Mouse (Mus musculus) neural tube, embryonic 15.5 days (tissue): ENCODE measurements around the gene Hist1h4d. TPM values are rescaled to one million over a fixed set of nuclear protein-coding genes. Genes with fewer than 3 reads are reported as not detected.

Experiments used
- ATAC-seq: fragments of 200-750 bp; cut with Nextera tagmentation; 2 replicates; pipeline ENCODE4 v1.8.0; 2017; ENCODE audit warnings: mild to moderate bottlenecking, moderate TSS enrichment, moderate library complexity; ENCODE audit not compliant: low FRiP score
- H3K27ac ChIP-seq: fragments of 300-500 bp; sonication (generic); replicated peaks from 2 replicates; pipeline ENCODE4 v1.5.1; 2015; ENCODE audit warnings: mild to moderate bottlenecking, inconsistent platforms
- H3K27me3 ChIP-seq: fragments of 300-500 bp; sonication (generic); replicated peaks from 2 replicates; pipeline ENCODE4 v1.6.1; 2015; ENCODE audit warnings: inconsistent platforms
- H3K36me3 ChIP-seq: fragments of 300-500 bp; sonication (generic); 2 replicates; pipeline ENCODE4 v1.6.1; 2015; ENCODE audit warnings: inconsistent platforms
- H3K4me1 ChIP-seq: fragments of 300-500 bp; sonication (generic); 2 replicates; pipeline ENCODE4 v1.6.1; 2015; ENCODE audit warnings: inconsistent platforms
- H3K4me2 ChIP-seq: fragments of 300-500 bp; sonication (generic); 2 replicates; pipeline ENCODE4 v1.6.1; 2015; ENCODE audit warnings: inconsistent platforms, mild to moderate bottlenecking, moderate library complexity
- H3K4me3 ChIP-seq: fragments of 300-500 bp; sonication (generic); replicated peaks from 2 replicates; pipeline ENCODE4 v1.5.1; 2015; ENCODE audit warnings: mild to moderate bottlenecking, inconsistent platforms
- H3K9ac ChIP-seq: fragments of 300-500 bp; sonication (generic); replicated peaks from 2 replicates; pipeline ENCODE4 v1.6.1; 2015; ENCODE audit warnings: mild to moderate bottlenecking, inconsistent platforms
- H3K9me3 ChIP-seq: fragments of 300-500 bp; sonication (generic); replicated peaks from 2 replicates; pipeline ENCODE4 v1.6.1; 2016; ENCODE audit warnings: inconsistent platforms
- WGBS: fragments of 180-500 bp; shearing (Covaris S2); methylation state at CpG from one replicate; pipeline ENCODE4 v1.1.7; 2015; ENCODE audit warnings: mixed read lengths; 5-methylcytosine and 5-hydroxymethylcytosine counted together
- polyA plus RNA-seq: library from polyadenylated mRNA; unstranded; fragments of >200 nt; fragmentation: Nextera tagmentation; extraction: Ambion mirVana; gene quantifications from 2 replicates; pipeline ENCODE4 v1.2.1, GENCODE M21; 2015

Hist1h4d gene
- polyA plus RNA-seq, 1 experiment from 2014 or later: 31.8 TPM

GRCm38 (mm10) chr13:23592614-23593013, 11.2 kb downstream of the Hist1h4d start:
- no peak for ATAC-seq
- Histone ChIP-seq H3K4me3 (no peak overlapping the region), H3K4me1 (no peaks in the 10 kb centered on the region), H3K9me3 (no peaks in the 10 kb centered on the region), H3K36me3 (no peaks in the 10 kb centered on the region), H3K9ac (no peak overlapping the region), H3K27me3 (no peaks in the 10 kb centered on the region), H3K27ac (no peak overlapping the region), H3K4me2 (no peak overlapping the region)
- WGBS: 92% methylated on average over 7 of the region's 7 CpGs

GRCm38 (mm10) chr13:23593051-23593770, 11.8 kb downstream of the Hist1h4d start:
- H3K4me1 ChIP-seq: no peaks in the 10 kb centered on the region
- H3K4me3 ChIP-seq: no peak overlapping the region
- no peaks in the 10 kb centered on the region for H3K36me3 ChIP-seq
- H3K4me2 ChIP-seq: no peak overlapping the region
- ATAC-seq: no peak
- WGBS: 90% methylated on average over 5 of the region's 5 CpGs
- H3K27ac ChIP-seq: no peak overlapping the region
- H3K9ac ChIP-seq: no peak overlapping the region
- no peaks in the 10 kb centered on the region for H3K27me3 ChIP-seq
- no peaks in the 10 kb centered on the region for H3K9me3 ChIP-seq

GRCm38 (mm10) chr13:23595185-23595584, 13.8 kb downstream of the Hist1h4d start:
- ATAC-seq: no peak
- Histone ChIP-seq H3K36me3 (no peaks in the 10 kb centered on the region), H3K9ac (no peak overlapping the region), H3K4me3 (no peak overlapping the region), H3K4me1 (no peaks in the 10 kb centered on the region), H3K27ac (no peak overlapping the region), H3K27me3 (no peaks in the 10 kb centered on the region), H3K9me3 (no peaks in the 10 kb centered on the region), H3K4me2 (no peak overlapping the region)
- 82% methylated on average over 2 of the region's 2 CpGs for WGBS

GRCm38 (mm10) chr13:23595622-23596372, 14.4 kb downstream of the Hist1h4d start:
- no peaks in the 10 kb centered on the region for H3K27me3 ChIP-seq
- no peak overlapping the region for H3K27ac ChIP-seq
- no peaks in the 10 kb centered on the region for H3K9me3 ChIP-seq
- no peak overlapping the region for H3K4me2 ChIP-seq
- no peaks in the 10 kb centered on the region for H3K36me3 ChIP-seq
- ATAC-seq: no peak
- no peak overlapping the region for H3K9ac ChIP-seq
- 86% methylated on average over 7 of the region's 7 CpGs for WGBS
- no peak overlapping the region for H3K4me3 ChIP-seq
- H3K4me1 ChIP-seq: no peaks in the 10 kb centered on the region

- no peaks in the 10 kb centered on the region for H3K36me3 ChIP-seq
- H3K9me3 ChIP-seq: no peaks in the 10 kb centered on the region
- no peak for ATAC-seq
- no peak overlapping the region for H3K27ac ChIP-seq
- 8% methylated on average over 9 of the region's 9 CpGs for WGBS
- no peaks in the 10 kb centered on the region for H3K4me1 ChIP-seq
- no peak overlapping the region for H3K4me3 ChIP-seq
- no peaks in the 10 kb centered on the region for H3K27me3 ChIP-seq
- no peak overlapping the region for H3K4me2 ChIP-seq
- no peak overlapping the region for H3K9ac ChIP-seq
Measured at GRCm38 (mm10) chr13:23597957-23598356, 16.6 kb downstream of the Hist1h4d start.

GRCm38 (mm10) chr13:23603182-23603699, 21.8 kb downstream of the Hist1h4d start:
- Histone ChIP-seq H3K27ac (no peak overlapping the region), H3K4me3 (no peak overlapping the region), H3K4me2 (no peak overlapping the region), H3K4me1 (no peaks in the 10 kb centered on the region), H3K36me3 (no peaks in the 10 kb centered on the region), H3K9me3 (no peaks in the 10 kb centered on the region), H3K9ac (no peak overlapping the region), H3K27me3 (no peaks in the 10 kb centered on the region)
- no peak for ATAC-seq
- WGBS: 87% methylated on average over 7 of the region's 7 CpGs

- no peak overlapping the region for H3K4me2 ChIP-seq
- no peaks in the 10 kb centered on the region for H3K36me3 ChIP-seq
- H3K9me3 ChIP-seq: no peaks in the 10 kb centered on the region
- no peaks in the 10 kb centered on the region for H3K27me3 ChIP-seq
- no peak overlapping the region for H3K4me3 ChIP-seq
- H3K27ac ChIP-seq: no peak overlapping the region
- no peaks in the 10 kb centered on the region for H3K4me1 ChIP-seq
- ATAC-seq: no peak
- WGBS: 78% methylated on average over 3 of the region's 3 CpGs
- no peak overlapping the region for H3K9ac ChIP-seq
Measured at GRCm38 (mm10) chr13:23604452-23604851, 23.1 kb downstream of the Hist1h4d start.

- ATAC-seq: no peak
- no peaks in the 10 kb centered on the region for H3K27me3 ChIP-seq
- H3K27ac ChIP-seq: no peak overlapping the region
- WGBS: 92% methylated on average over 3 of the region's 3 CpGs
- H3K9ac ChIP-seq: no peak overlapping the region
- H3K4me2 ChIP-seq: no peak overlapping the region
- H3K9me3 ChIP-seq: no peaks in the 10 kb centered on the region
- H3K36me3 ChIP-seq: no peaks in the 10 kb centered on the region
- H3K4me3 ChIP-seq: no peak overlapping the region
- no peaks in the 10 kb centered on the region for H3K4me1 ChIP-seq
Measured at GRCm38 (mm10) chr13:23605052-23605451, 23.7 kb downstream of the Hist1h4d start.

- H3K36me3 ChIP-seq: no peaks in the 10 kb centered on the region
- H3K27ac ChIP-seq: no peak overlapping the region
- no peaks in the 10 kb centered on the region for H3K9me3 ChIP-seq
- H3K27me3 ChIP-seq: no peaks in the 10 kb centered on the region
- H3K9ac ChIP-seq: no peak overlapping the region
- ATAC-seq: no peak
- H3K4me1 ChIP-seq: no peaks in the 10 kb centered on the region
- WGBS: 90% methylated on average over 4 of the region's 4 CpGs
- no peak overlapping the region for H3K4me2 ChIP-seq
- H3K4me3 ChIP-seq: no peak overlapping the region
Measured at GRCm38 (mm10) chr13:23609209-23609608, 27.8 kb downstream of the Hist1h4d start.

GRCm38 (mm10) chr13:23609844-23610243, 28.4 kb downstream of the Hist1h4d start:
- H3K4me2 ChIP-seq: no peak overlapping the region
- no peaks in the 10 kb centered on the region for H3K9me3 ChIP-seq
- no peak overlapping the region for H3K27ac ChIP-seq
- no peak overlapping the region for H3K4me3 ChIP-seq
- no peaks in the 10 kb centered on the region for H3K36me3 ChIP-seq
- no peak overlapping the region for H3K9ac ChIP-seq
- ATAC-seq: no peak
- no peaks in the 10 kb centered on the region for H3K27me3 ChIP-seq
- H3K4me1 ChIP-seq: no peaks in the 10 kb centered on the region

- Histone ChIP-seq H3K27ac (no peak overlapping the region), H3K9ac (no peak overlapping the region), H3K9me3 (no peaks in the 10 kb centered on the region), H3K36me3 (no peaks in the 10 kb centered on the region), H3K4me1 (no peaks in the 10 kb centered on the region), H3K4me3 (no peak overlapping the region), H3K4me2 (no peak overlapping the region), H3K27me3 (no peaks in the 10 kb centered on the region)
- WGBS: 90% methylated on average over 2 of the region's 2 CpGs
- ATAC-seq: no peak
Measured at GRCm38 (mm10) chr13:23610393-23610792, 29.0 kb downstream of the Hist1h4d start.

GRCm38 (mm10) chr13:23611638-23612037, 30.2 kb downstream of the Hist1h4d start:
- no peaks in the 10 kb centered on the region for H3K9me3 ChIP-seq
- H3K36me3 ChIP-seq: no peaks in the 10 kb centered on the region
- no peak overlapping the region for H3K27ac ChIP-seq
- no peak overlapping the region for H3K4me3 ChIP-seq
- H3K9ac ChIP-seq: no peak overlapping the region
- 91% methylated on average over 3 of the region's 3 CpGs for WGBS
- no peaks in the 10 kb centered on the region for H3K4me1 ChIP-seq
- ATAC-seq: no peak
- H3K27me3 ChIP-seq: no peaks in the 10 kb centered on the region
- no peak overlapping the region for H3K4me2 ChIP-seq
